Mouse (Mus musculus) forebrain, embryonic 10.5 days (tissue): ENCODE data around the gene Gstm3. TPM values are rescaled to one million over a fixed set of nuclear protein-coding genes. Genes with fewer than 3 reads are reported as not detected.
A peak's percentile ranks its signal among the peaks of the same experiment; 100 is the strongest.

Experiments
- DNase-seq: peaks from one replicate; pipeline ENCODE4 v3.0.0-alpha.2; 2017; ENCODE audit warnings: low spot score; ENCODE audit errors: extremely low spot score
- H3K27ac ChIP-seq: fragments of 300-500 bp; sonication (generic); 2 replicates; pipeline ENCODE4 v1.5.1; 2016; ENCODE audit warnings: mild to moderate bottlenecking
- H3K27me3 ChIP-seq: fragments of 300-500 bp; sonication (generic); 2 replicates; pipeline ENCODE4 v1.6.1; 2016; ENCODE audit warnings: mild to moderate bottlenecking; ENCODE audit not compliant: poor library complexity, severe bottlenecking
- H3K36me3 ChIP-seq: fragments of 300-500 bp; sonication (generic); replicated peaks from 2 replicates; pipeline ENCODE4 v1.6.1; 2016; ENCODE audit warnings: mild to moderate bottlenecking, moderate library complexity
- H3K4me1 ChIP-seq: fragments of 300-500 bp; sonication (generic); 2 replicates; pipeline ENCODE4 v1.6.1; 2016
- H3K4me3 ChIP-seq: fragments of 300-500 bp; sonication (generic); 2 replicates; pipeline ENCODE4 v1.5.1; 2016; ENCODE audit warnings: mild to moderate bottlenecking, moderate library complexity
- H3K9me3 ChIP-seq: fragments of 300-500 bp; sonication (generic); 2 replicates; pipeline ENCODE4 v1.6.1; 2016; ENCODE audit warnings: mild to moderate bottlenecking, moderate library complexity
- WGBS: fragments of 180-500 bp; shearing (Covaris S2); methylation state at CpG from one replicate; pipeline ENCODE4 v1.1.7; 2016; 5-methylcytosine and 5-hydroxymethylcytosine counted together
- polyA plus RNA-seq: library from polyadenylated mRNA; unstranded; fragments of >200 nt; fragmentation: Nextera tagmentation; extraction: Ambion mirVana; gene quantifications from 2 replicates; pipeline ENCODE4 v1.2.1, GENCODE M21; 2016

Gstm3 gene
- polyA plus RNA-seq, 1 experiment from 2014 or later = not detected

DNA sequence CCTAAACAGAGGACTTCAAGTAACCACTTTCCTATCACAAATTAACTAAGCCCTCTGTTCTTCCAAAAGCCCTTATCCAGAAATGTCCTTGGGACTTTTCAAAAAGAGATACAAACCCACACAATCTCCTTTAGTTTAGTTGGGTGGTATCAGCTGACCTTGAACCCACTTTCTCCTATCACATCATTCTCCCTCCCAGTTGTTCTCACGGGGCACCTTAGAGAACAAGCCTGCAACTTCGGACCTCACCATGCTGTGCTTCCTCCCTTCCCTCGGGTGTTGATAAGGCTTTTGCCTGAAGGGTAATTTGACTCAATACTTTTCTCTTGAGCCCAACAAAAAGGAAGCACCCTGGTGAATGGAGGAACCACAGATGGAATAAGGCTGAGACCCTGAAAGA, 33.2 kb downstream of the Gstm3 start:
- peaks cover 17% of the 10 kb centered on the region; the same call in 1 of the 2 replicates for H3K27me3 ChIP-seq
- 82% methylated on average over 3 of the region's 3 CpGs for WGBS
- H3K9me3 ChIP-seq = no peaks in the 10 kb centered on the region
- no peak overlapping the region for H3K27ac ChIP-seq
- no peak for DNase-seq
- no peaks in the 10 kb centered on the region for H3K36me3 ChIP-seq
- H3K4me3 ChIP-seq = no peak overlapping the region
- H3K4me1 ChIP-seq = peaks cover 26% of the 10 kb centered on the region

DNA sequence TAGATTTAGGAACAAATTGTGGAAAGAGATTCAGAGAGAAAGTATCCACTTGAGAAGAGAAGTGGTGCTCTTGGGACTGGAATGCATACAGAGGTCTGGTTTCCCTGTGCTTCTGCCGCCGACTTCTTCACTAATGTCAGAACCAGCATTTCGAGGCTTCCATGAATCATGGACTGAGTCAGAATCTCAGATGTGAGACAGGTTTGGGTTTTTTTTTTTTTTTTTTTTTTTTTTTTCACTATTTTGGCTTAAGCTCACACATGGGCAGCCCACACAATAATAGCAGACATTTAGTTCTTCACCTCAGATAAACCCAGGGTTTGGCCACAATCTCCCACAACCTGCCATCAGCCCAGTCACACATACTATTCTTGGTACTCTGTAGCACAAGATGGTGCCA, 33.8 kb downstream of the Gstm3 start:
- 96% methylated on average over 3 of the region's 3 CpGs for WGBS
- Histone ChIP-seq H3K9me3 (no peaks in the 10 kb centered on the region), H3K4me1 (peaks cover 28% of the 10 kb centered on the region), H3K27ac (no peak overlapping the region), H3K36me3 (no peaks in the 10 kb centered on the region), H3K27me3 (peaks cover 20% of the 10 kb centered on the region; the same call in 1 of the 2 replicates), H3K4me3 (no peak overlapping the region)
- DNase-seq = no peak

DNA sequence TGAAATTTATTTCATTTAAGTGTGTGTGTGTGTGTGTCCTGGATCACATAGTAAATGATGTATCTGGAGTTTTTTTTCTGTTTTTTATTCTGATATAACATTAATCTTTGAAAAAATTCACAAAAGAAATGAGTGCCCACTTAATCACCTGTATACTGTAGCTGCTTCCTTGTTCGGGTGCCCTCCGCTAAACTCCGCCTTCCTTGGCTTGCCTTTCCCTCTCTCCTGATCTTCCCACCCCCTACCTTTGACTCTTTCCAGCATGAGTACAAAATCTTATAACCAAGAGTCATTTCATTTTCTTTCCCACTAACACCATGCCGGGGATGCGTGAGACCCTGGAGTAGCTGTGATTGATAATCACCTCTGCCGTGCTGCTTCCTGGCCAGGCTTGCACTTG, 37.0 kb downstream of the Gstm3 start:
- H3K27ac ChIP-seq = peak overlapping the region; percentile 53
- peaks cover 21% of the 10 kb centered on the region; the same call in 1 of the 2 replicates for H3K27me3 ChIP-seq
- H3K9me3 ChIP-seq = no peaks in the 10 kb centered on the region
- H3K36me3 ChIP-seq = no peaks in the 10 kb centered on the region
- 86% methylated on average over 6 of the region's 6 CpGs for WGBS
- no peak overlapping the region for H3K4me3 ChIP-seq
- H3K4me1 ChIP-seq = peaks cover 18% of the 10 kb centered on the region
- no peak for DNase-seq

- Histone ChIP-seq H3K27me3 (peaks cover 21% of the 10 kb centered on the region; the same call in 1 of the 2 replicates), H3K4me3 (peak within 1 kb of the TSS; percentile 49), H3K36me3 (no peaks in the 10 kb centered on the region), H3K4me1 (peaks cover 18% of the 10 kb centered on the region), H3K27ac (peak within 1 kb of the TSS; percentile 88), H3K9me3 (no peaks in the 10 kb centered on the region)
- peak; percentile 99 for DNase-seq
- 7% methylated on average over 10 of the region's 10 CpGs for WGBS
Measured at GRCm38 (mm10) chr3:107931670-107932069, 37.4 kb downstream of the Gstm3 start, which contains the start of gene Gstm7. Gstm7 (minus strand) TSS chr3:107931817.

- DNase-seq = no peak
- H3K27ac ChIP-seq = peak overlapping the region; percentile 88
- WGBS = 56% methylated on average over 2 of the region's 2 CpGs
- peak overlapping the region; percentile 49 for H3K4me3 ChIP-seq
- peaks cover 18% of the 10 kb centered on the region for H3K4me1 ChIP-seq
- no peaks in the 10 kb centered on the region for H3K9me3 ChIP-seq
- H3K36me3 ChIP-seq = no peaks in the 10 kb centered on the region
- peaks cover 21% of the 10 kb centered on the region; the same call in 1 of the 2 replicates for H3K27me3 ChIP-seq
Measured at GRCm38 (mm10) chr3:107931134-107931533, 37.9 kb downstream of the Gstm3 start.

- H3K27ac ChIP-seq = no peak overlapping the region
- H3K36me3 ChIP-seq = no peaks in the 10 kb centered on the region
- no peak for DNase-seq
- H3K9me3 ChIP-seq = no peaks in the 10 kb centered on the region
- H3K4me3 ChIP-seq = no peak overlapping the region
- WGBS = 90% methylated on average over 4 of the region's 4 CpGs
- peaks cover 18% of the 10 kb centered on the region for H3K4me1 ChIP-seq
- peaks cover 21% of the 10 kb centered on the region; the same call in 1 of the 2 replicates for H3K27me3 ChIP-seq
Measured at GRCm38 (mm10) chr3:107929731-107930130, 39.4 kb downstream of the Gstm3 start.

DNA sequence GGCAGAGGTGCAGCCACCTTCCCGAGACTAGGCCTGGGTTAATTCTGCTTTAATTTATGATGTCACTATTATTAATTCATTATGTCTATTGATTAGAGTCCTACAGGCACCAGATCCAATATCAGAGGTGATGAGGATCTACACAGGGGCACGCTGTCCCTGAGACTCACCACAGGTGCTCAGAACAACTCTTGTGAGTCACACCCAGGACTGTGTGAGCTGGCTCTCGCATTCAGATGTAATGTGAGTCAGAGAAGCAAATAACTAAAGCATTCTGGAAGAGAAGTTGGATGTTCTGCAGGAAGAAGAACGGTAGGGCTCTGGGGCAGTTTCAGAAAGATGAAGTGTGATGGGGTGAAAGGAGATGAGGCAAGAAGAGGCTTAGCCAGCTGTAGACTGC, 39.8 kb downstream of the Gstm3 start:
- 89% methylated on average over 4 of the region's 4 CpGs for WGBS
- Histone ChIP-seq H3K36me3 (no peaks in the 10 kb centered on the region), H3K27ac (no peak overlapping the region), H3K4me1 (peaks cover 18% of the 10 kb centered on the region), H3K9me3 (no peaks in the 10 kb centered on the region), H3K4me3 (no peak overlapping the region), H3K27me3 (peaks cover 19% of the 10 kb centered on the region; the same call in 1 of the 2 replicates)
- DNase-seq = no peak

DNA sequence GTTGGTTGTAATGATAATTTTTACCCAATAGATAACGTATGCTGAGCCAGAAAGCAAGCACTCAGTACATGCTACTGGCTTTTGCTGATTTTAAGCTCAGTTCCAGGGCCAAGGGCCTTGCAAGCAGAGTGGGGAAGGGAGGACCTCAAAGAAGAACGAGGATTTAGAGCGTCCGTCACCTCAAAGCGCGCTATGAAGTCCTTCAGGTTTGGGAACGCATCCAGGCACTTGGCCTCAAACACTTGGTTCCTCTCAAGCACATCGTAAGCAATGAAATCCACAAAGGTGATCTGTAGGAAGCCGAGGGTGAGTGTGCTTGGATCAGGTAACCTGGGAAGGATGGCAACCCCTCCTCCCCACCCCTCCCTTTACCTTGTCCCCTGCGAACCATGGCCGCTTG, 40.4 kb downstream of the Gstm3 start:
- DNase-seq = no peak
- 93% methylated on average over 11 of the region's 11 CpGs for WGBS
- Histone ChIP-seq H3K27ac (no peak overlapping the region), H3K9me3 (no peaks in the 10 kb centered on the region), H3K27me3 (peaks cover 14% of the 10 kb centered on the region; the same call in 1 of the 2 replicates), H3K36me3 (no peaks in the 10 kb centered on the region), H3K4me1 (peaks cover 18% of the 10 kb centered on the region), H3K4me3 (no peak overlapping the region)

GRCm38 (mm10) chr3:107927841-107928240, 41.2 kb downstream of the Gstm3 start:
- 85% methylated on average over 3 of the region's 3 CpGs for WGBS

DNA sequence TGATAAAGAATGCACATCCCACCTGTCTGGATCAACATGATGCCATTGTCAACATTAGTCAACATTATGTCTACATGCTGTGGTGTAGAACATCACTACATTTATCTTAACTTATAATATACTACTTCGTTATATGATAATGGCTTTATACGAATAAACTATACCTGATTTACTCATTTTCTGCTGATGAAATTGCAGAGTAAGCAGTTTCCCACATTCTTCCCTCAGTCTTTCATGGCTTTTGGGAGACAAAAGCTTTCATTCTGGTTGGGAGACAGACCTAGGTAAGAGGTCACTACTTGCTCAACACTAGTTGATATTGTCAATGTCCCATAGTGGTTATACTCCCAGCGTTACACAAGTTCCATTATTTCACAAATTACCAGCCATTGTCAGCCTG, 43.7 kb downstream of the Gstm3 start:
- Histone ChIP-seq H3K27me3 (0 out of 2 replicates have a peak, but pooled peaks cover 2% of the 10 kb centered on the region), H3K9me3 (no peaks in the 10 kb centered on the region), H3K4me3 (no peak overlapping the region), H3K4me1 (no peaks in the 10 kb centered on the region), H3K27ac (no peak overlapping the region), H3K36me3 (no peaks in the 10 kb centered on the region)
- no peak for DNase-seq
- 92% methylated on average over 3 of the region's 3 CpGs for WGBS

More at GRCm38 (mm10) chr3:107927841-107928240, 41.2 kb downstream of the Gstm3 start:
- H3K27ac ChIP-seq = no peak overlapping the region
- DNase-seq = no peak
- H3K9me3 ChIP-seq = no peaks in the 10 kb centered on the region
- no peak overlapping the region for H3K4me3 ChIP-seq
- H3K36me3 ChIP-seq = no peaks in the 10 kb centered on the region
- H3K27me3 ChIP-seq = 0 out of 2 replicates have a peak, but pooled peaks cover 5% of the 10 kb centered on the region
- H3K4me1 ChIP-seq = peaks cover 18% of the 10 kb centered on the region

DNA sequence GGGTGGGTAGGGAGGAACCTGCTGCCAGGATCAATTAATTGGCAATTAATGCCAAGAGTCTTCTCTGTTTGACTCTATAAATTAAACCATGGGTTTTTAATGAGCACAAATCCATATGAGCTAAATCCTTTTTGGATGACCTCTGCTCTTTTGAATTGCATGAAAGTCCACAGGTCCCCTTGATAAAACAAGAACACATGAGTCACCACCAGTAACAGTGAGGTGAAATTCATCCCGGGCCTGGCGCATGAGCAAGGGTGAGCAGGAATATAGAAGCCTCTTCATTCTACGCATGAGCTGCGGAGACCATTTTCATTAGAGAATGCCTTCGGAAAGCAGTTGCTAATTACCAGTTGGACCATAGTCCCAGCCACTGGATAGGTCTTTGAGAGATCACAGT, 48.7 kb downstream of the Gstm3 start:
- Histone ChIP-seq H3K27ac (no peak overlapping the region), H3K36me3 (no peaks in the 10 kb centered on the region), H3K27me3 (no peaks in the 10 kb centered on the region), H3K9me3 (no peaks in the 10 kb centered on the region), H3K4me1 (0 out of 2 replicates have a peak, but pooled peaks cover 6% of the 10 kb centered on the region), H3K4me3 (no peak overlapping the region)
- DNase-seq = no peak
- 91% methylated on average over 5 of the region's 5 CpGs for WGBS

GRCm38 (mm10) chr3:107917783-107918408, 51.2 kb downstream of the Gstm3 start:
- WGBS = 63% methylated on average over 7 of the region's 7 CpGs
- no peaks in the 10 kb centered on the region for H3K36me3 ChIP-seq
- H3K27me3 ChIP-seq = no peaks in the 10 kb centered on the region
- 0 out of 2 replicates have a peak, but pooled peaks cover 6% of the 10 kb centered on the region for H3K4me1 ChIP-seq
- DNase-seq = peak; percentile 55
- H3K9me3 ChIP-seq = no peaks in the 10 kb centered on the region
- H3K4me3 ChIP-seq = no peak overlapping the region
- no peak overlapping the region for H3K27ac ChIP-seq

DNA sequence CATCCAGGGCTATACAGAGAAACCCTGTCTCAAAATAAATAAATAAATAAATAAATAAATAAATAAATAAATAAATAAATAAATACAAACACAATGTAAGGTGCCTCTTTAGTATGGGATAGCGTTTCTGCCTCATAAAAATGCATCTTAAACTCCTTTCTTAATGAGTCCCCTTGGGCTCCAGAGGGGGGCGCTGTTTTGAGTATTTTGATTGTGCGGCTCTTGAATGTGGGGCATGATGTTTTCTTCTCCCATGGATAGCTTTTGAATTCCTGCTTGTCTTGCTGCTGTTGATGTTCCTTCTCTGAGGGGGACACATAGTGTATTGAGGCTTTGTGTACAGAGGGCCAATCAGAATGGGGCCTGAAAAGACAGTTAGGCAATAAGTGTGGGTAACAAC, 52.0 kb downstream of the Gstm3 start:
- H3K27me3 ChIP-seq = no peaks in the 10 kb centered on the region
- no peaks in the 10 kb centered on the region for H3K9me3 ChIP-seq
- H3K36me3 ChIP-seq = no peaks in the 10 kb centered on the region
- no peak overlapping the region for H3K27ac ChIP-seq
- H3K4me3 ChIP-seq = no peak overlapping the region
- DNase-seq = no peak
- 84% methylated on average over 3 of the region's 3 CpGs for WGBS
- 0 out of 2 replicates have a peak, but pooled peaks cover 6% of the 10 kb centered on the region for H3K4me1 ChIP-seq
